Comparison of ENCODE assay signal across 30 mouse cellular contexts in genomic region chr11:53604983-53605382, GRCm38 (mm10). TPM values are rescaled to one million over a fixed set of nuclear protein-coding genes. Genes with fewer than 3 reads are reported as not detected.
A peak's percentile ranks its signal among the peaks of the same experiment; 100 is the strongest.
DNase-seq lines count a peak whose midpoint lies in the region; ATAC-seq and TF ChIP-seq lines count a peak whose summit lies in the region.
"Had no signal": no experiment of that assay in that cellular context is flagged by ENCODE, and none has a peak within 500 bp of the region (broad histone marks: within the 10 kb centered on the region; RNA-seq: fewer than 3 reads in every experiment).

No protein-coding gene starts in this region.

- no peaks in the 10 kb centered on the region for H3K79me2 ChIP-seq in CH12.LX (replicated peaks; ENCODE audit: control insufficient read depth, extremely low read depth, insufficient read depth, poor library complexity, severe bottlenecking)

- ATAC-seq in intestine, postnatal 0 days, result no peak
- no peak for ATAC-seq in intestine, embryonic 16.5 days
- no peak for ATAC-seq in liver, embryonic 14.5 days (ENCODE audit: insufficient read depth)
- no peak for ATAC-seq in liver, postnatal 0 days
- no peak for ATAC-seq in forebrain, embryonic 12.5 days (ENCODE audit: low FRiP score)
- ATAC-seq in stomach, postnatal 0 days (ENCODE audit: low FRiP score, low TSS enrichment), result no peak
- ATAC-seq: intestine, embryonic 15.5 days had no signal

- no peak overlapping the region for H3K4me2 ChIP-seq in intestine, postnatal 0 days (replicated peaks; ENCODE audit: low read depth)
- no peak overlapping the region for H3K4me2 ChIP-seq in intestine, embryonic 16.5 days (ENCODE audit: low read depth, low read length)
- H3K4me2 ChIP-seq in liver, embryonic 14.5 days (ENCODE audit: low read depth), result peak overlapping the region; percentile 45
- H3K4me2 ChIP-seq in liver, postnatal 0 days (ENCODE audit: low read depth, low read length), result no peak overlapping the region
- H3K4me2 ChIP-seq in CH12.LX (ENCODE audit: insufficient read depth, low read depth, poor library complexity, severe bottlenecking), result no peak overlapping the region
- no peak overlapping the region for H3K4me2 ChIP-seq in forebrain, embryonic 12.5 days
- H3K4me2 ChIP-seq in stomach, postnatal 0 days (replicated peaks; ENCODE audit: low read depth), result no peak overlapping the region
- H3K4me2 ChIP-seq: hindbrain, embryonic 15.5 days; intestine, embryonic 15.5 days had no signal

- H3K36me3 ChIP-seq in intestine, postnatal 0 days (ENCODE audit: control insufficient read depth, insufficient read depth), result peaks cover 14% of the 10 kb centered on the region; the same call in 1 of the 2 replicates
- H3K36me3 ChIP-seq in intestine, embryonic 16.5 days (ENCODE audit: control insufficient read depth, insufficient read depth, low read length), result no peaks in the 10 kb centered on the region
- no peaks in the 10 kb centered on the region for H3K36me3 ChIP-seq in liver, embryonic 14.5 days (replicated peaks; ENCODE audit: control insufficient read depth, insufficient read depth, low read depth)
- H3K36me3 ChIP-seq in liver, postnatal 0 days (replicated peaks; ENCODE audit: insufficient read depth, low read length), result no peaks in the 10 kb centered on the region
- peaks cover 13 to 43% of the 10 kb centered on the region in 2 experiments for H3K36me3 ChIP-seq in CH12.LX (replicated peaks in 1 of 2; ENCODE audit: control insufficient read depth in 1 of 2, insufficient read depth in 1 of 2, low read length in 1 of 2)
- H3K36me3 ChIP-seq in forebrain, embryonic 12.5 days (replicated peaks), result peaks cover 21% of the 10 kb centered on the region
- H3K36me3 ChIP-seq in stomach, postnatal 0 days (ENCODE audit: control insufficient read depth, insufficient read depth, low read length), result no peaks in the 10 kb centered on the region
- H3K36me3 ChIP-seq: heart, embryonic 15.5 days; liver, embryonic 15.5 days had no signal

- DNase-seq in liver, embryonic 14.5 days (ENCODE audit: low read depth in 3 of 3, low spot score in 3 of 3), result no peak
- no peak for DNase-seq in liver, postnatal 0 days
- no peak for DNase-seq in CH12.LX (ENCODE audit: extremely low read depth)
- peak; percentile 11 for DNase-seq in NIH3T3 (ENCODE audit: low read depth)
- no peak for DNase-seq in stomach, postnatal 0 days (ENCODE audit: low spot score)
- DNase-seq: adrenal gland, postnatal 25 days; cerebellum, adult 11 months; cerebellum, postnatal 10 days; heart, postnatal 36 days; right cerebral cortex, postnatal 14 days; thymus, postnatal 14 days had no signal

- dilution Hi-C loops in CH12.LX (cut with MboI; ENCODE audit: extremely low pct_ligation_motif_present, extremely low pct_unique_long_range_greater_than_20kb, low sequenced_read_pairs), result no loop called here

- no peaks in the 10 kb centered on the region for H3K27me3 ChIP-seq in intestine, postnatal 0 days (replicated peaks; ENCODE audit: control insufficient read depth, insufficient read depth, low read length)
- no peaks in the 10 kb centered on the region for H3K27me3 ChIP-seq in intestine, embryonic 16.5 days (replicated peaks; ENCODE audit: control insufficient read depth, insufficient read depth, low read length)
- H3K27me3 ChIP-seq in liver, embryonic 14.5 days (ENCODE audit: control insufficient read depth, insufficient read depth, low read length), result no peaks in the 10 kb centered on the region
- no peaks in the 10 kb centered on the region for H3K27me3 ChIP-seq in liver, postnatal 0 days (ENCODE audit: insufficient read depth, low read length)
- H3K27me3 ChIP-seq in CH12.LX (replicated peaks), result no peaks in the 10 kb centered on the region
- H3K27me3 ChIP-seq in forebrain, embryonic 12.5 days, result no peaks in the 10 kb centered on the region
- H3K27me3 ChIP-seq in stomach, postnatal 0 days (ENCODE audit: control insufficient read depth, insufficient read depth, low read length), result no peaks in the 10 kb centered on the region
- H3K27me3 ChIP-seq: embryonic facial prominence, embryonic 12.5 days; heart, embryonic 15.5 days; hindbrain, embryonic 15.5 days; intestine, embryonic 15.5 days; liver, embryonic 15.5 days; midbrain, embryonic 12.5 days had no signal

- TF ChIP-seq RAD21 in CH12.LX (IDR thresholded peaks at IDR 0.05; ENCODE audit: low read depth, low read length), result peak; percentile 62

- no peak for TF ChIP-seq EP300 in liver, embryonic 14.5 days (IDR thresholded peaks at IDR 0.05; ENCODE audit: low read depth)
- no peak for TF ChIP-seq EP300 in liver, postnatal 0 days (IDR thresholded peaks at IDR 0.05; ENCODE audit: low read depth)
- no peak; the same call in 1 of the 2 replicates for TF ChIP-seq EP300 in CH12.LX (IDR thresholded peaks at IDR 0.05; ENCODE audit: low read length)
- no peak for TF ChIP-seq EP300 in stomach, postnatal 0 days (optimal IDR thresholded peaks at IDR 0.05)

- TF ChIP-seq CTCF in intestine, postnatal 0 days (IDR thresholded peaks at IDR 0.05; ENCODE audit: low read depth), result peak; percentile 19; the same call in 1 of the 2 replicates
- TF ChIP-seq CTCF in liver, embryonic 14.5 days (IDR thresholded peaks at IDR 0.05; ENCODE audit: low read depth), result peak; percentile 48
- TF ChIP-seq CTCF in liver, postnatal 0 days (IDR thresholded peaks at IDR 0.05; ENCODE audit: low read depth), result no peak; the same call in 1 of the 2 replicates
- peak; percentile 50 to 66; a peak in 3 of 4 replicates for TF ChIP-seq CTCF in CH12.LX (conservative IDR thresholded peaks at IDR 0.05 in 1 of 2, IDR thresholded peaks at IDR 0.05 in 1 of 2; ENCODE audit: low read depth in 2 of 2, low read length in 2 of 2)
- TF ChIP-seq CTCF in stomach, postnatal 0 days (IDR thresholded peaks at IDR 0.05; ENCODE audit: low read depth), result no peak

- no peak overlapping the region for H3K27ac ChIP-seq in intestine, postnatal 0 days (ENCODE audit: low read depth, low read length)
- H3K27ac ChIP-seq in intestine, embryonic 16.5 days (ENCODE audit: low read length), result no peak overlapping the region
- no peak overlapping the region for H3K27ac ChIP-seq in liver, embryonic 14.5 days
- H3K27ac ChIP-seq in liver, postnatal 0 days (ENCODE audit: low read depth), result no peak overlapping the region
- peak overlapping the region; percentile 93 for H3K27ac ChIP-seq in CH12.LX (ENCODE audit: insufficient read depth, low read depth)
- H3K27ac ChIP-seq in forebrain, embryonic 12.5 days, result no peak overlapping the region
- H3K27ac ChIP-seq in stomach, postnatal 0 days (replicated peaks), result no peak overlapping the region
- H3K27ac ChIP-seq: embryonic facial prominence, embryonic 12.5 days; heart, embryonic 15.5 days; hindbrain, embryonic 15.5 days; intestine, embryonic 15.5 days; liver, embryonic 15.5 days; midbrain, embryonic 12.5 days had no signal

- no peak for TF ChIP-seq POLR2A in CH12.LX (IDR thresholded peaks at IDR 0.05; ENCODE audit: low read depth, low read length)

- 89% methylated on average over 3 of the region's 3 CpGs for WGBS in intestine, postnatal 0 days
- 91% methylated on average over 3 of the region's 3 CpGs for WGBS in intestine, embryonic 16.5 days
- WGBS in liver, embryonic 14.5 days (ENCODE audit: insufficient replicate concordance), result 84% methylated on average over 3 of the region's 3 CpGs
- 89% methylated on average over 3 of the region's 3 CpGs for WGBS in liver, postnatal 0 days (ENCODE audit: insufficient replicate concordance)
- WGBS in forebrain, embryonic 12.5 days, result 91% methylated on average over 3 of the region's 3 CpGs
- 95% methylated on average over 3 of the region's 3 CpGs for WGBS in stomach, postnatal 0 days

- no peaks in the 10 kb centered on the region for H3K4me1 ChIP-seq in intestine, postnatal 0 days (replicated peaks; ENCODE audit: control insufficient read depth, insufficient read depth, low read length)
- 0 out of 2 replicates have a peak, but pooled peaks cover 2% of the 10 kb centered on the region for H3K4me1 ChIP-seq in intestine, embryonic 16.5 days (ENCODE audit: control insufficient read depth, insufficient read depth, low read length)
- H3K4me1 ChIP-seq in liver, embryonic 14.5 days (replicated peaks; ENCODE audit: control insufficient read depth in 2 of 2, insufficient read depth in 2 of 2, low read length in 1 of 2), result peaks cover 3 to 28% of the 10 kb centered on the region in 2 experiments
- no peaks in the 10 kb centered on the region for H3K4me1 ChIP-seq in liver, postnatal 0 days (ENCODE audit: insufficient read depth)
- peaks cover 33 to 69% of the 10 kb centered on the region in 2 experiments for H3K4me1 ChIP-seq in CH12.LX (ENCODE audit: control insufficient read depth in 1 of 2, insufficient read depth in 2 of 2)
- H3K4me1 ChIP-seq in forebrain, embryonic 12.5 days, result peaks cover 8% of the 10 kb centered on the region
- no peaks in the 10 kb centered on the region for H3K4me1 ChIP-seq in stomach, postnatal 0 days (replicated peaks; ENCODE audit: control insufficient read depth, insufficient read depth)
- H3K4me1 ChIP-seq: intestine, embryonic 15.5 days had no signal

- in situ Hi-C loops in CH12.LX (cut with MboI; ENCODE audit: low pct_ligation_motif_present, low pct_unique_long_range_greater_than_20kb, low sequenced_read_pairs), result no loop called here

- H3K4me3 ChIP-seq in intestine, postnatal 0 days (ENCODE audit: low read depth, low read length), result no peak overlapping the region
- H3K4me3 ChIP-seq in intestine, embryonic 16.5 days (ENCODE audit: low read length), result no peak overlapping the region
- no peak overlapping the region for H3K4me3 ChIP-seq in liver, embryonic 14.5 days (ENCODE audit: insufficient read depth in 1 of 2, low read depth in 2 of 2, low read length in 2 of 2)
- no peak overlapping the region for H3K4me3 ChIP-seq in liver, postnatal 0 days (ENCODE audit: low read depth, low read length)
- H3K4me3 ChIP-seq in CH12.LX (replicated peaks in 1 of 3; ENCODE audit: low read depth in 2 of 3, low read length in 2 of 3, poor library complexity in 1 of 3), result peak overlapping the region in 1 of 3 experiments; percentile 48
- H3K4me3 ChIP-seq in forebrain, embryonic 12.5 days (replicated peaks), result no peak overlapping the region
- H3K4me3 ChIP-seq in stomach, postnatal 0 days (ENCODE audit: low read depth, low read length), result no peak overlapping the region
- H3K4me3 ChIP-seq: embryonic facial prominence, embryonic 12.5 days; heart, embryonic 15.5 days; hindbrain, embryonic 15.5 days; intestine, embryonic 15.5 days; liver, embryonic 15.5 days; midbrain, embryonic 12.5 days had no signal

- no peaks in the 10 kb centered on the region for H3K9me3 ChIP-seq in intestine, postnatal 0 days (ENCODE audit: control insufficient read depth)
- H3K9me3 ChIP-seq in intestine, embryonic 16.5 days (ENCODE audit: control insufficient read depth, low read length), result no peaks in the 10 kb centered on the region
- H3K9me3 ChIP-seq in liver, embryonic 14.5 days (ENCODE audit: control insufficient read depth, low read length), result no peaks in the 10 kb centered on the region
- H3K9me3 ChIP-seq in liver, postnatal 0 days (ENCODE audit: low read length), result no peaks in the 10 kb centered on the region
- H3K9me3 ChIP-seq in CH12.LX (replicated peaks; ENCODE audit: low read length), result no peaks in the 10 kb centered on the region
- no peaks in the 10 kb centered on the region for H3K9me3 ChIP-seq in forebrain, embryonic 12.5 days
- H3K9me3 ChIP-seq in stomach, postnatal 0 days (ENCODE audit: control insufficient read depth, low read length), result no peaks in the 10 kb centered on the region
- H3K9me3 ChIP-seq: embryonic facial prominence, embryonic 12.5 days; heart, embryonic 15.5 days; hindbrain, embryonic 15.5 days; intestine, embryonic 15.5 days; liver, embryonic 15.5 days; midbrain, embryonic 12.5 days had no signal

- H3K9ac ChIP-seq in intestine, postnatal 0 days (ENCODE audit: low read depth, low read length), result no peak overlapping the region
- H3K9ac ChIP-seq in intestine, embryonic 16.5 days (ENCODE audit: low read depth, low read length), result no peak overlapping the region
- H3K9ac ChIP-seq in liver, embryonic 14.5 days (replicated peaks), result no peak overlapping the region
- H3K9ac ChIP-seq in liver, postnatal 0 days (replicated peaks), result no peak overlapping the region
- H3K9ac ChIP-seq in CH12.LX (ENCODE audit: insufficient read depth, low read depth), result no peak overlapping the region
- no peak overlapping the region for H3K9ac ChIP-seq in forebrain, embryonic 12.5 days
- no peak overlapping the region for H3K9ac ChIP-seq in stomach, postnatal 0 days (ENCODE audit: low read length)
- H3K9ac ChIP-seq: embryonic facial prominence, embryonic 12.5 days; heart, embryonic 15.5 days; hindbrain, embryonic 15.5 days; intestine, embryonic 15.5 days; liver, embryonic 15.5 days; midbrain, embryonic 12.5 days had no signal

RNA-seq across cellular contexts. Expression of gene Il4, which starts 13.5 kb away (rescaled TPM):
- polyA plus RNA-seq in intestine, postnatal 0 days (2015; fragmentation: Nextera tagmentation; extraction: Ambion mirVana), result 0.29 and 0.39 TPM in 2 replicates
- polyA plus RNA-seq in intestine, embryonic 16.5 days (2015; fragmentation: Nextera tagmentation; extraction: Ambion mirVana), result 0.35 and 0.47 TPM in 2 replicates
- polyA plus RNA-seq in liver, embryonic 14.5 days (2012; rRNA removed), result 0.26 and 0.27 TPM in 2 replicates
- 0.61 and 0.73 TPM in 2 replicates for polyA plus RNA-seq in liver, embryonic 14.5 days (2014; fragmentation: Nextera tagmentation; extraction: Ambion mirVana)
- 0.28 TPM in 1 of 2 replicates, not detected in the other for polyA plus RNA-seq in liver, postnatal 0 days (2015; fragmentation: Nextera tagmentation; extraction: Ambion mirVana)
- total RNA-seq in CH12.LX (2012; rRNA removed), result 26.3 and 35.6 TPM in 2 replicates
- total RNA-seq in CH12.LX (2014; rRNA removed), result 75.5 and 83.1 TPM in 2 replicates
- polyA plus RNA-seq in CH12.LX (2012; ENCODE audit: insufficient read length, low read depth), result 19.5 and 24.5 TPM in 2 replicates
- 1.4 and 2.6 TPM in 2 replicates for polyA plus RNA-seq in forebrain, embryonic 12.5 days (2016; fragmentation: Nextera tagmentation; extraction: Ambion mirVana)
- polyA plus RNA-seq in stomach, postnatal 0 days (2015; fragmentation: Nextera tagmentation; extraction: Ambion mirVana), result 0.27 and 0.45 TPM in 2 replicates
- total RNA-seq: adrenal gland, postnatal 25 days; ES-E14; heart, postnatal 36 days; layer of hippocampus, postnatal 14 days had no signal
- polyA plus RNA-seq: cortical plate, adult 2 months; large intestine, adult 2 months; testis, adult 2 months had no signal

RNA-seq across cellular contexts. Expression of gene Il13, which starts 29.5 kb away (rescaled TPM):
- not detected in 2 replicates for polyA plus RNA-seq in intestine, postnatal 0 days (2015; fragmentation: Nextera tagmentation; extraction: Ambion mirVana)
- not detected in 2 replicates for polyA plus RNA-seq in intestine, embryonic 16.5 days (2015; fragmentation: Nextera tagmentation; extraction: Ambion mirVana)
- 0.04 TPM in 1 of 2 replicates, not detected in the other for polyA plus RNA-seq in liver, embryonic 14.5 days (2012; rRNA removed)
- not detected in 2 replicates for polyA plus RNA-seq in liver, embryonic 14.5 days (2014; fragmentation: Nextera tagmentation; extraction: Ambion mirVana)
- polyA plus RNA-seq in liver, postnatal 0 days (2015; fragmentation: Nextera tagmentation; extraction: Ambion mirVana), result not detected in 2 replicates
- total RNA-seq in CH12.LX (2012; rRNA removed), result 1.8 and 2.8 TPM in 2 replicates
- total RNA-seq in CH12.LX (2014; rRNA removed), result 3.4 and 4.8 TPM in 2 replicates
- polyA plus RNA-seq in CH12.LX (2012; ENCODE audit: insufficient read length, low read depth), result 2.8 and 3.6 TPM in 2 replicates
- not detected in 2 replicates for polyA plus RNA-seq in forebrain, embryonic 12.5 days (2016; fragmentation: Nextera tagmentation; extraction: Ambion mirVana)
- polyA plus RNA-seq in stomach, postnatal 0 days (2015; fragmentation: Nextera tagmentation; extraction: Ambion mirVana), result not detected in 2 replicates
- total RNA-seq: adrenal gland, postnatal 25 days; ES-E14; gastrocnemius, postnatal 4 days; heart, postnatal 36 days; layer of hippocampus, postnatal 14 days had no signal
- polyA plus RNA-seq: cortical plate, adult 2 months; embryonic facial prominence, embryonic 12.5 days; forebrain, embryonic 11.5 days; heart, embryonic 15.5 days; hindbrain, embryonic 15.5 days; intestine, embryonic 15.5 days; kidney, embryonic 14.5 days; limb, embryonic 11.5 days; liver, embryonic 15.5 days; midbrain, embryonic 12.5 days; neural tube, embryonic 11.5 days had no signal

RNA-seq across cellular contexts. Expression of gene Kif3a, which starts 37.8 kb away (rescaled TPM):
- polyA plus RNA-seq in intestine, postnatal 0 days (2015; fragmentation: Nextera tagmentation; extraction: Ambion mirVana), result 17.0 and 18.4 TPM in 2 replicates
- 35.0 and 42.3 TPM in 2 replicates for polyA plus RNA-seq in intestine, embryonic 16.5 days (2015; fragmentation: Nextera tagmentation; extraction: Ambion mirVana)
- polyA plus RNA-seq in liver, embryonic 14.5 days (2012; rRNA removed), result 2.1 and 3.3 TPM in 2 replicates
- polyA plus RNA-seq in liver, embryonic 14.5 days (2014; fragmentation: Nextera tagmentation; extraction: Ambion mirVana), result 6.4 and 7.7 TPM in 2 replicates
- polyA plus RNA-seq in liver, postnatal 0 days (2015; fragmentation: Nextera tagmentation; extraction: Ambion mirVana), result 5.3 and 7.1 TPM in 2 replicates
- total RNA-seq in CH12.LX (2012; rRNA removed) (11.3 and 18.3 TPM in 2 replicates), CH12.LX (2014; rRNA removed) (7.7 and 8.9 TPM in 2 replicates)
- polyA plus RNA-seq in CH12.LX (2012; ENCODE audit: insufficient read length, low read depth), result 26.5 and 27.9 TPM in 2 replicates
- polyA plus RNA-seq in forebrain, embryonic 12.5 days (2016; fragmentation: Nextera tagmentation; extraction: Ambion mirVana), result 120 and 145 TPM in 2 replicates
- 22.1 and 25.3 TPM in 2 replicates for polyA plus RNA-seq in stomach, postnatal 0 days (2015; fragmentation: Nextera tagmentation; extraction: Ambion mirVana)

Comparison
In these comparisons a context has a peak if more than half of its experiments do, and no peak if none do; other contexts are left out.
1. CTCF ChIP-seq: peak in intestine, postnatal 0 days (single experiment), liver, embryonic 14.5 days (single experiment) and CH12.LX (2 of 2); none in liver, postnatal 0 days (single experiment) and stomach, postnatal 0 days (single experiment).